Comparison of ENCODE assay signal across 23 mouse cellular contexts in the genomic region with DNA sequence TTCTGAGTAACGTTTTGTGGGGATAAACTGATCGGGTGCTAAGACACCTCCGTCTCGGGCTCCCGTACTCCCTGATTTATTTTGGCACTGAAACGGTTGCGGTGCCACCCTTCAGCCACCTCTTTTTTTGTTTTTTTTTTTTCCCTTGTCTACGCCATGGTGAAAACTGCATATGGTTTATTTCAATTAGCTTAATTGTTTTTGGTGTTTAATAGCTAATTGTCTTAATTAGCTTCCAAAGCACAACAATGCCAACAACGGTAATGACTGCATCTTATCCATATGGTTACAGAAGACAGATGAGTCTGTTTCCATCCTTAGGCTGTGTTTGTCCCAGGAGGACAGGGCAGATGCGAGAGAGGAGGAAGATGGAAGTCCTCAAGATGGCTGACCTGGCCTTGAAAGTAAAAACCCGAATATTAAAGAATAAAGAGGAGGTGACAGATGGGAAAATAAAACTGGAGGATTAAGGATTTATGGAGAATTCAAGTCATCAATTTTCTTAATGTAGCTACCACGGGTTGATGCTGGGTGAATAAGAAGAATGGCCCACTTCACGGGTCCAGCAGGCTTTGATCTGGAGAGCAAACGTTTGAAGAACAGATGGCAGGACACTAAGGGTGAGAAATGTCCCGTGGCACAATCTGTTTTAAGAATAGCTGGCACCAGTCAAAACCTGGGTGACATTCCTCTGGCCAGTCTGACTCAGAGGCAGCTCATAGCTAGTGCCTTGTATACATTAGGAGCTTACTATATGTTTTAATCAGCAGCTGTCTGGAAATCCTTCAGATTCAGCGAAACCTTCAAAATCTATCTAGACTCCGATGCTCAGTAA. TPM values are rescaled to one million over a fixed set of nuclear protein-coding genes. Genes with fewer than 3 reads are reported as not detected.
A peak's percentile ranks its signal among the peaks of the same experiment; 100 is the strongest.
DNase-seq lines count a peak whose midpoint lies in the region; ATAC-seq and TF ChIP-seq lines count a peak whose summit lies in the region.
"Had no signal": no experiment of that assay in that cellular context is flagged by ENCODE, and none has a peak within 500 bp of the region (broad histone marks: within the 10 kb centered on the region; RNA-seq: fewer than 3 reads in every experiment).

No protein-coding gene starts in this region.

- no peak for ATAC-seq in forebrain, postnatal 0 days
- no peak for ATAC-seq in forebrain, embryonic 15.5 days (replicated peaks)
- ATAC-seq in neural tube, embryonic 13.5 days (ENCODE audit: low read depth), result peak; percentile 67; the same call in 1 of the 2 replicates
- ATAC-seq: lung, postnatal 0 days; Patski had no signal

- TF ChIP-seq CTCF in forebrain, postnatal 0 days (IDR thresholded peaks at IDR 0.05; ENCODE audit: low read depth), result no peak
- no peak for TF ChIP-seq CTCF in cerebellum, adult 2 months (IDR thresholded peaks at IDR 0.05; ENCODE audit: borderline replicate concordance, insufficient read depth, low read depth, low read length)

- no peaks in the 10 kb centered on the region for H3K36me3 ChIP-seq in forebrain, postnatal 0 days (ENCODE audit: insufficient read depth)
- H3K36me3 ChIP-seq in forebrain, embryonic 15.5 days, result no peaks in the 10 kb centered on the region
- no peaks in the 10 kb centered on the region for H3K36me3 ChIP-seq in neural tube, embryonic 13.5 days
- H3K36me3 ChIP-seq: embryonic facial prominence, embryonic 10.5 days; G1E; heart, embryonic 15.5 days had no signal

- no peaks in the 10 kb centered on the region for H3K9me3 ChIP-seq in forebrain, postnatal 0 days (ENCODE audit: low read length)
- no peaks in the 10 kb centered on the region for H3K9me3 ChIP-seq in forebrain, embryonic 15.5 days
- no peaks in the 10 kb centered on the region for H3K9me3 ChIP-seq in neural tube, embryonic 13.5 days
- H3K9me3 ChIP-seq: embryonic facial prominence, embryonic 10.5 days; G1E; heart, embryonic 15.5 days had no signal

- H3K27me3 ChIP-seq in forebrain, postnatal 0 days (ENCODE audit: insufficient read depth, low read length), result no peaks in the 10 kb centered on the region
- H3K27me3 ChIP-seq in forebrain, embryonic 15.5 days, result no peaks in the 10 kb centered on the region
- no peaks in the 10 kb centered on the region for H3K27me3 ChIP-seq in neural tube, embryonic 13.5 days
- H3K27me3 ChIP-seq in cerebellum, adult 2 months (ENCODE audit: control insufficient read depth, insufficient read depth, low read length), result no peaks in the 10 kb centered on the region
- H3K27me3 ChIP-seq: heart, embryonic 15.5 days had no signal

- H3K4me1 ChIP-seq in forebrain, postnatal 0 days (ENCODE audit: insufficient read depth), result no peaks in the 10 kb centered on the region
- H3K4me1 ChIP-seq in forebrain, embryonic 15.5 days, result peaks cover 8% of the 10 kb centered on the region
- H3K4me1 ChIP-seq in neural tube, embryonic 13.5 days (replicated peaks), result peaks cover 14% of the 10 kb centered on the region
- peaks cover 16% of the 10 kb centered on the region; the same call in 1 of the 2 replicates for H3K4me1 ChIP-seq in cerebellum, adult 2 months (ENCODE audit: control insufficient read depth, insufficient read depth, low read length)

- H3K9ac ChIP-seq in forebrain, postnatal 0 days, result no peak overlapping the region
- no peak overlapping the region for H3K9ac ChIP-seq in forebrain, embryonic 15.5 days (replicated peaks)
- no peak overlapping the region for H3K9ac ChIP-seq in neural tube, embryonic 13.5 days
- H3K9ac ChIP-seq: heart, embryonic 15.5 days had no signal

- TF ChIP-seq POLR2A in cerebellum, adult 2 months (IDR thresholded peaks at IDR 0.05; ENCODE audit: borderline replicate concordance, insufficient read depth, low read length), result no peak

- WGBS in forebrain, postnatal 0 days, result 50% methylated on average over 17 of the region's 17 CpGs
- WGBS in forebrain, embryonic 15.5 days, result 48% methylated on average over 17 of the region's 17 CpGs
- WGBS in neural tube, embryonic 13.5 days, result 50% methylated on average over 17 of the region's 17 CpGs
- 55% methylated on average over 17 of the region's 17 CpGs for WGBS in cerebellum, adult 2 months

- H3K4me2 ChIP-seq in forebrain, postnatal 0 days (ENCODE audit: low read depth), result 0 out of 2 replicates have a peak overlapping the region, but pooled peaks have one; percentile 1
- H3K4me2 ChIP-seq in forebrain, embryonic 15.5 days (replicated peaks), result no peak overlapping the region
- H3K4me2 ChIP-seq in neural tube, embryonic 13.5 days, result peak overlapping the region; percentile 13; the same call in 1 of the 2 replicates
- H3K4me2 ChIP-seq: heart, embryonic 15.5 days; midbrain, embryonic 11.5 days had no signal

- no peak overlapping the region for H3K4me3 ChIP-seq in forebrain, postnatal 0 days (ENCODE audit: low read depth, low read length)
- H3K4me3 ChIP-seq in forebrain, embryonic 15.5 days, result no peak overlapping the region
- no peak overlapping the region for H3K4me3 ChIP-seq in neural tube, embryonic 13.5 days
- H3K4me3 ChIP-seq in cerebellum, adult 2 months (replicated peaks; ENCODE audit: insufficient read depth, low read depth, low read length), result no peak overlapping the region
- H3K4me3 ChIP-seq: embryonic facial prominence, embryonic 10.5 days; heart, embryonic 15.5 days had no signal

- DNase-seq in forebrain, postnatal 0 days, result no peak
- DNase-seq in neural tube, embryonic 10.5 days (ENCODE audit: extremely low spot score, low spot score), result no peak
- DNase-seq in cerebellum, adult 2 months, result peak; percentile 74 to 89
- peak; percentile 17 for DNase-seq in mesoderm, embryonic 11.5 days (ENCODE audit: low read depth, low spot score)
- no peak for DNase-seq in gastrocnemius, adult 18-20 months (ENCODE audit: low spot score)
- DNase-seq: adrenal gland, postnatal 36 days; B cell, adult 2 months; gastrocnemius, postnatal 25 days; heart, postnatal 36 days; kidney, adult 8-10 months; kidney, postnatal 10 days; right cerebral cortex, postnatal 14 days; spleen, adult 18-20 months had no signal

- no peak overlapping the region for H3K27ac ChIP-seq in forebrain, postnatal 0 days (ENCODE audit: low read depth, low read length)
- H3K27ac ChIP-seq in forebrain, embryonic 15.5 days (replicated peaks), result no peak overlapping the region
- H3K27ac ChIP-seq in neural tube, embryonic 13.5 days (replicated peaks), result peak overlapping the region; percentile 54
- no peak overlapping the region for H3K27ac ChIP-seq in cerebellum, adult 2 months (ENCODE audit: insufficient read depth, low read length)
- H3K27ac ChIP-seq: embryonic facial prominence, embryonic 10.5 days; heart, embryonic 15.5 days; macrophage had no signal

RNA-seq across cellular contexts. Expression of a gene that starts 28.6 kb away (rescaled TPM):
- total RNA-seq in forebrain, postnatal 0 days (2014; rRNA removed), result 101 and 120 TPM in 2 replicates
- polyA plus RNA-seq in forebrain, postnatal 0 days (2015; fragmentation: Nextera tagmentation; extraction: Ambion mirVana), result 56.0 and 73.0 TPM in 2 replicates
- polyA plus RNA-seq in forebrain, embryonic 15.5 days (2015; fragmentation: Nextera tagmentation; extraction: Ambion mirVana), result 35.2 and 35.9 TPM in 2 replicates
- polyA plus RNA-seq in neural tube, embryonic 13.5 days (2015; fragmentation: Nextera tagmentation; extraction: Ambion mirVana), result 36.9 and 39.3 TPM in 2 replicates
- polyA plus RNA-seq in cerebellum, adult 2 months (2012; rRNA removed), result 99.5 and 99.6 TPM in 2 replicates
- total RNA-seq in gastrocnemius, adult 18-20 months (2021), result 1 to 10 TPM; 6.0 to 9.2 TPM
- total RNA-seq: neutrophil, adult 5-6 weeks had no signal
- polyA plus RNA-seq: G1E had no signal

RNA-seq across cellular contexts. Expression of a gene that starts 53.4 kb away (rescaled TPM):
- total RNA-seq in forebrain, postnatal 0 days (2014; rRNA removed), result 25.8 and 34.7 TPM in 2 replicates
- polyA plus RNA-seq in forebrain, postnatal 0 days (2015; fragmentation: Nextera tagmentation; extraction: Ambion mirVana), result 12.1 and 14.3 TPM in 2 replicates
- polyA plus RNA-seq in forebrain, embryonic 15.5 days (2015; fragmentation: Nextera tagmentation; extraction: Ambion mirVana), result 19.6 and 20.1 TPM in 2 replicates
- polyA plus RNA-seq in neural tube, embryonic 13.5 days (2015; fragmentation: Nextera tagmentation; extraction: Ambion mirVana), result 19.7 and 20.1 TPM in 2 replicates
- 29.3 and 29.8 TPM in 2 replicates for polyA plus RNA-seq in cerebellum, adult 2 months (2012; rRNA removed)
- 1 to 10 TPM; 7.1 to 7.9 TPM for total RNA-seq in gastrocnemius, adult 18-20 months (2021)

Comparison
In these comparisons a context has a peak if more than half of its experiments do, and no peak if none do; other contexts are left out.
1. DNase-seq: peak in cerebellum, adult 2 months (2 of 2) and mesoderm, embryonic 11.5 days (single experiment); none in forebrain, postnatal 0 days (single experiment), neural tube, embryonic 10.5 days (single experiment) and gastrocnemius, adult 18-20 months (single experiment).